Mouse (Mus musculus): ENCODE measurements around the gene Ltbp1. TPM values are rescaled to one million over a fixed set of nuclear protein-coding genes. Genes with fewer than 3 reads are reported as not detected.

Gene Ltbp1
- polyA plus RNA-seq, 1 experiment from 2014 or later: 7.3 TPM

- Histone ChIP-seq H3K9ac (ENCODE audit: low read length) (no peak overlapping the region), H3K9me3 (ENCODE audit: control insufficient read depth, low read length) (no peaks in the 10 kb centered on the region), H3K36me3 (ENCODE audit: control insufficient read depth, insufficient read depth, low read length) (no peaks in the 10 kb centered on the region), H3K4me1 (ENCODE audit: control insufficient read depth, insufficient read depth, low read length) (no peaks in the 10 kb centered on the region), H3K4me3 (ENCODE audit: low read depth, low read length) (no peak overlapping the region), H3K4me2 (ENCODE audit: low read depth) (no peak overlapping the region), H3K27ac (ENCODE audit: low read depth, low read length) (no peak overlapping the region), H3K27me3 (ENCODE audit: control insufficient read depth, insufficient read depth, low read length) (no peaks in the 10 kb centered on the region)
- DNase-seq (ENCODE audit: low spot score) (no peak), ATAC-seq (ENCODE audit: insufficient read depth, low FRiP score, low TSS enrichment) (no peak)
- 36% methylated on average over 2 of the region's 2 CpGs for WGBS
These were observed 227.8 kb downstream of the Ltbp1 start for GRCm38 (mm10) chr17:75233206-75233605.

GRCm38 (mm10) chr17:75233923-75234322 is 228.6 kb downstream of the Ltbp1 start:
- no peak overlapping the region for H3K27ac ChIP-seq (ENCODE audit: low read depth, low read length)
- no peaks in the 10 kb centered on the region for H3K9me3 ChIP-seq (ENCODE audit: control insufficient read depth, low read length)
- no peak overlapping the region for H3K4me3 ChIP-seq (ENCODE audit: low read depth, low read length)
- no peaks in the 10 kb centered on the region for H3K36me3 ChIP-seq (ENCODE audit: control insufficient read depth, insufficient read depth, low read length)
- DNase-seq (ENCODE audit: low spot score) (no peak), ATAC-seq (ENCODE audit: insufficient read depth, low FRiP score, low TSS enrichment) (no peak)
- 90% methylated on average over 4 of the region's 4 CpGs for WGBS
- no peaks in the 10 kb centered on the region for H3K27me3 ChIP-seq (ENCODE audit: control insufficient read depth, insufficient read depth, low read length)
- no peaks in the 10 kb centered on the region for H3K4me1 ChIP-seq (ENCODE audit: control insufficient read depth, insufficient read depth, low read length)
- no peak overlapping the region for H3K4me2 ChIP-seq (ENCODE audit: low read depth)
- no peak overlapping the region for H3K9ac ChIP-seq (ENCODE audit: low read length)

GRCm38 (mm10) chr17:75235781-75236180 is 230.4 kb downstream of the Ltbp1 start:
- ATAC-seq (ENCODE audit: insufficient read depth, low FRiP score, low TSS enrichment): no peak
- DNase-seq (ENCODE audit: low spot score): no peak
- no peaks in the 10 kb centered on the region for H3K27me3 ChIP-seq (ENCODE audit: control insufficient read depth, insufficient read depth, low read length)
- H3K4me3 ChIP-seq (ENCODE audit: low read depth, low read length): no peak overlapping the region
- no peak overlapping the region for H3K9ac ChIP-seq (ENCODE audit: low read length)
- WGBS: 95% methylated on average over 3 of the region's 3 CpGs
- H3K4me2 ChIP-seq (ENCODE audit: low read depth): no peak overlapping the region
- no peak overlapping the region for H3K27ac ChIP-seq (ENCODE audit: low read depth, low read length)
- no peaks in the 10 kb centered on the region for H3K4me1 ChIP-seq (ENCODE audit: control insufficient read depth, insufficient read depth, low read length)
- H3K36me3 ChIP-seq (ENCODE audit: control insufficient read depth, insufficient read depth, low read length): no peaks in the 10 kb centered on the region
- H3K9me3 ChIP-seq (ENCODE audit: control insufficient read depth, low read length): no peaks in the 10 kb centered on the region

- no peak for ATAC-seq (ENCODE audit: insufficient read depth, low FRiP score, low TSS enrichment)
- no peak for DNase-seq (ENCODE audit: low spot score)
- no peaks in the 10 kb centered on the region for H3K36me3 ChIP-seq (ENCODE audit: control insufficient read depth, insufficient read depth, low read length)
- 85% methylated on average over 2 of the region's 2 CpGs for WGBS
- no peak overlapping the region for H3K9ac ChIP-seq (ENCODE audit: low read length)
- no peaks in the 10 kb centered on the region for H3K27me3 ChIP-seq (ENCODE audit: control insufficient read depth, insufficient read depth, low read length)
- H3K4me2 ChIP-seq (ENCODE audit: low read depth): no peak overlapping the region
- no peak overlapping the region for H3K4me3 ChIP-seq (ENCODE audit: low read depth, low read length)
- no peaks in the 10 kb centered on the region for H3K4me1 ChIP-seq (ENCODE audit: control insufficient read depth, insufficient read depth, low read length)
- no peak overlapping the region for H3K27ac ChIP-seq (ENCODE audit: low read depth, low read length)
- H3K9me3 ChIP-seq (ENCODE audit: control insufficient read depth, low read length): no peaks in the 10 kb centered on the region
These were observed 231.2 kb downstream of the Ltbp1 start for GRCm38 (mm10) chr17:75236543-75236942.

- Histone ChIP-seq H3K4me3 (ENCODE audit: low read depth, low read length) (no peak overlapping the region), H3K27ac (ENCODE audit: low read depth, low read length) (no peak overlapping the region), H3K4me1 (ENCODE audit: control insufficient read depth, insufficient read depth, low read length) (no peaks in the 10 kb centered on the region), H3K27me3 (ENCODE audit: control insufficient read depth, insufficient read depth, low read length) (no peaks in the 10 kb centered on the region), H3K36me3 (ENCODE audit: control insufficient read depth, insufficient read depth, low read length) (no peaks in the 10 kb centered on the region), H3K9ac (ENCODE audit: low read length) (no peak overlapping the region), H3K4me2 (ENCODE audit: low read depth) (no peak overlapping the region), H3K9me3 (ENCODE audit: control insufficient read depth, low read length) (no peaks in the 10 kb centered on the region)
- DNase-seq (ENCODE audit: low spot score): no peak
- no peak for ATAC-seq (ENCODE audit: insufficient read depth, low FRiP score, low TSS enrichment)
- 98% methylated on average over 3 of the region's 3 CpGs for WGBS
These were observed 232.1 kb downstream of the Ltbp1 start for GRCm38 (mm10) chr17:75237456-75237855.

GRCm38 (mm10) chr17:75238655-75239054 is 233.3 kb downstream of the Ltbp1 start:
- Histone ChIP-seq H3K27me3 (ENCODE audit: control insufficient read depth, insufficient read depth, low read length) (no peaks in the 10 kb centered on the region), H3K9ac (ENCODE audit: low read length) (no peak overlapping the region), H3K27ac (ENCODE audit: low read depth, low read length) (no peak overlapping the region), H3K4me1 (ENCODE audit: control insufficient read depth, insufficient read depth, low read length) (no peaks in the 10 kb centered on the region), H3K4me3 (ENCODE audit: low read depth, low read length) (no peak overlapping the region), H3K9me3 (ENCODE audit: control insufficient read depth, low read length) (no peaks in the 10 kb centered on the region), H3K4me2 (ENCODE audit: low read depth) (no peak overlapping the region), H3K36me3 (ENCODE audit: control insufficient read depth, insufficient read depth, low read length) (no peaks in the 10 kb centered on the region)
- DNase-seq (ENCODE audit: low spot score): no peak
- no peak for ATAC-seq (ENCODE audit: insufficient read depth, low FRiP score, low TSS enrichment)
- WGBS: 93% methylated on average over 2 of the region's 2 CpGs

- 82% methylated on average over 3 of the region's 3 CpGs for WGBS
- H3K36me3 ChIP-seq (ENCODE audit: control insufficient read depth, insufficient read depth, low read length): no peaks in the 10 kb centered on the region
- ATAC-seq (ENCODE audit: insufficient read depth, low FRiP score, low TSS enrichment) (no peak), DNase-seq (ENCODE audit: low spot score) (no peak)
- H3K27me3 ChIP-seq (ENCODE audit: control insufficient read depth, insufficient read depth, low read length): no peaks in the 10 kb centered on the region
- H3K4me1 ChIP-seq (ENCODE audit: control insufficient read depth, insufficient read depth, low read length): no peaks in the 10 kb centered on the region
- H3K9ac ChIP-seq (ENCODE audit: low read length): no peak overlapping the region
- no peak overlapping the region for H3K4me2 ChIP-seq (ENCODE audit: low read depth)
- no peak overlapping the region for H3K27ac ChIP-seq (ENCODE audit: low read depth, low read length)
- no peaks in the 10 kb centered on the region for H3K9me3 ChIP-seq (ENCODE audit: control insufficient read depth, low read length)
- no peak overlapping the region for H3K4me3 ChIP-seq (ENCODE audit: low read depth, low read length)
These were observed 234.2 kb downstream of the Ltbp1 start for GRCm38 (mm10) chr17:75239545-75239944.

GRCm38 (mm10) chr17:75242086-75242485 is 236.7 kb downstream of the Ltbp1 start:
- 96% methylated on average over 1 of the region's 1 CpGs for WGBS
- ATAC-seq (ENCODE audit: insufficient read depth, low FRiP score, low TSS enrichment) (no peak), DNase-seq (ENCODE audit: low spot score) (no peak)
- H3K4me3 ChIP-seq (ENCODE audit: low read depth, low read length): no peak overlapping the region
- no peak overlapping the region for H3K9ac ChIP-seq (ENCODE audit: low read length)
- no peak overlapping the region for H3K27ac ChIP-seq (ENCODE audit: low read depth, low read length)
- H3K4me2 ChIP-seq (ENCODE audit: low read depth): no peak overlapping the region
- no peaks in the 10 kb centered on the region for H3K4me1 ChIP-seq (ENCODE audit: control insufficient read depth, insufficient read depth, low read length)
- H3K27me3 ChIP-seq (ENCODE audit: control insufficient read depth, insufficient read depth, low read length): no peaks in the 10 kb centered on the region
- no peaks in the 10 kb centered on the region for H3K36me3 ChIP-seq (ENCODE audit: control insufficient read depth, insufficient read depth, low read length)
- H3K9me3 ChIP-seq (ENCODE audit: control insufficient read depth, low read length): no peaks in the 10 kb centered on the region

- Histone ChIP-seq H3K4me2 (ENCODE audit: low read depth) (no peak overlapping the region), H3K4me1 (ENCODE audit: control insufficient read depth, insufficient read depth, low read length) (no peaks in the 10 kb centered on the region), H3K27ac (ENCODE audit: low read depth, low read length) (no peak overlapping the region), H3K27me3 (ENCODE audit: control insufficient read depth, insufficient read depth, low read length) (no peaks in the 10 kb centered on the region), H3K9me3 (ENCODE audit: control insufficient read depth, low read length) (no peaks in the 10 kb centered on the region), H3K4me3 (ENCODE audit: low read depth, low read length) (no peak overlapping the region), H3K36me3 (ENCODE audit: control insufficient read depth, insufficient read depth, low read length) (no peaks in the 10 kb centered on the region), H3K9ac (ENCODE audit: low read length) (no peak overlapping the region)
- DNase-seq (ENCODE audit: low spot score): no peak
- WGBS: 61% methylated on average over 1 of the region's 1 CpGs
- no peak for ATAC-seq (ENCODE audit: insufficient read depth, low FRiP score, low TSS enrichment)
These were observed 237.9 kb downstream of the Ltbp1 start for GRCm38 (mm10) chr17:75243221-75243620.
